Mouse (Mus musculus) liver, embryonic 12.5 days (tissue): Measurements from ENCODE around the gene Gm20604. TPM values are rescaled to one million over a fixed set of nuclear protein-coding genes. Genes with fewer than 3 reads are reported as not detected.

ENCODE experiments used
- ATAC-seq: fragments of 200-750 bp; cut with Nextera tagmentation; 2 replicates; pipeline ENCODE4 v1.8.0; 2017; ENCODE audit warnings: moderate number of reproducible peaks, mild to moderate bottlenecking, moderate library complexity
- H3K27ac ChIP-seq: fragments of 300-500 bp; sonication (generic); 2 replicates; pipeline ENCODE4 v1.5.1; 2016; ENCODE audit warnings: mild to moderate bottlenecking
- H3K27me3 ChIP-seq: fragments of 300-500 bp; sonication (generic); replicated peaks from 2 replicates; pipeline ENCODE4 v1.6.1; 2016; ENCODE audit warnings: mild to moderate bottlenecking, moderate library complexity
- H3K36me3 ChIP-seq: fragments of 300-500 bp; sonication (generic); 2 replicates; pipeline ENCODE4 v1.6.1; 2016; ENCODE audit warnings: mild to moderate bottlenecking, moderate library complexity
- H3K4me1 ChIP-seq: fragments of 300-500 bp; sonication (generic); 2 replicates; pipeline ENCODE4 v1.6.1; 2016
- H3K4me2 ChIP-seq: fragments of 300-500 bp; sonication (generic); 2 replicates; pipeline ENCODE4 v1.6.1; 2016; ENCODE audit warnings: mild to moderate bottlenecking, moderate library complexity
- H3K4me3 ChIP-seq: fragments of 300-500 bp; sonication (generic); 2 replicates; pipeline ENCODE4 v1.5.1; 2016; ENCODE audit warnings: mild to moderate bottlenecking, moderate library complexity
- H3K9ac ChIP-seq: fragments of 300-500 bp; sonication (generic); 2 replicates; pipeline ENCODE4 v1.6.1; 2016; ENCODE audit warnings: mild to moderate bottlenecking, moderate library complexity
- H3K9me3 ChIP-seq: fragments of 300-500 bp; sonication (generic); replicated peaks from 2 replicates; pipeline ENCODE4 v1.6.1; 2016; ENCODE audit warnings: mild to moderate bottlenecking, moderate library complexity
- WGBS: fragments of 180-500 bp; shearing (Covaris S2); methylation state at CpG from one replicate; pipeline ENCODE4 v1.1.7; 2016; ENCODE audit not compliant: insufficient replicate concordance; 5-methylcytosine and 5-hydroxymethylcytosine counted together
- polyA plus RNA-seq: library from polyadenylated mRNA; unstranded; fragments of >200 nt; fragmentation: Nextera tagmentation; extraction: Ambion mirVana; gene quantifications from 2 replicates; pipeline ENCODE4 v1.2.1, GENCODE M21; 2016

Gene Gm20604
- 11.8 and 12.4 TPM in 2 replicates for polyA plus RNA-seq

DNA sequence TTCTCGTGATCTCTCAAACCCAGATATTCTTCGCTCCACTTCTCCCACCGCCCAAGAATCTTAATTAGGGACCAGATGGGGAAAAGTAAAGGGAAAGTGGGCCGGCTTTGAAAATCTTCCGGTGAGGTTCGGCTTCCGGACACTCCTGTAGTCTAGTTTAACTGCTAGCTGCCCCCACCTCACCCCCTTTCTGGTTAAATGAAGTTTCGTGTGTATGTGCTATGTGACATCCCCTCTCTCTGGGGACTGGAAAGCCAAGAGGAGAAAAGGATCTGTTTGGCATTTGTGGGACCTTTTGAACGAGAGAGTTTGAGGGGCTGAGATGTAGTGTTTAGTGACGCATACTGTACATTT is at the start of gene Gm20604:
TSS of gene Gm20604 (minus strand) at position 270 of the 354 bp plus-strand sequence.
- no peaks in the 10 kb centered on the region for H3K9me3 ChIP-seq
- H3K27ac ChIP-seq = peak within 1 kb of the TSS; percentile 83
- ATAC-seq = no peak
- H3K4me3 ChIP-seq = peak within 1 kb of the TSS; percentile 91
- H3K4me1 ChIP-seq = peaks cover 39% of the 10 kb centered on the region
- peak within 1 kb of the TSS; percentile 90 for H3K4me2 ChIP-seq
- H3K27me3 ChIP-seq = no peaks in the 10 kb centered on the region
- peak within 1 kb of the TSS; percentile 94 for H3K9ac ChIP-seq
- H3K36me3 ChIP-seq = peaks cover 44% of the 10 kb centered on the region
- WGBS = under 1% methylated on average over 10 of the region's 10 CpGs

DNA sequence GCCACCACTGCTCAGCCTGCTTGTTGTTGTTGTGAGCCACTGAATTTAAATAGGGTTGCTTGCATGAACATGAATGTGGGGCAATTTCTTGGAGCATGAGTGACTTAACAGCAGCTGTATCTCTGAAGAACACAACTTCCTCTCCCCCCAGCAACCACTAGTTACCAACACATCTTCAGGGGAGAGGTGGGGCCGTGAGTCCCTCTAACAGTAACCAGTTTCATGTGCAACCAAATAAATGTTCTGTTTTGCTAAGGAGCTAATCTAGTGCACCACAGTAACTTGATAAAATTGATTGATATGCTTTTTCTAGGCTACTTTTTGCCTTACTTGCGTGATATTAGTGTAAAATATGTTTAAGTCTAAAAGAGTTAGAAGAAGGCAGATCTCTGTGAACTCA is 41.1 kb upstream of the Gm20604 start:
- no peak overlapping the region for H3K9ac ChIP-seq
- H3K4me3 ChIP-seq = no peak overlapping the region
- no peak for ATAC-seq
- WGBS = 47% methylated on average over 2 of the region's 2 CpGs
- H3K4me2 ChIP-seq = no peak overlapping the region
- no peaks in the 10 kb centered on the region for H3K9me3 ChIP-seq
- H3K36me3 ChIP-seq = peaks cover 31% of the 10 kb centered on the region
- H3K27ac ChIP-seq = no peak overlapping the region
- H3K4me1 ChIP-seq = no peaks in the 10 kb centered on the region
- no peaks in the 10 kb centered on the region for H3K27me3 ChIP-seq

DNA sequence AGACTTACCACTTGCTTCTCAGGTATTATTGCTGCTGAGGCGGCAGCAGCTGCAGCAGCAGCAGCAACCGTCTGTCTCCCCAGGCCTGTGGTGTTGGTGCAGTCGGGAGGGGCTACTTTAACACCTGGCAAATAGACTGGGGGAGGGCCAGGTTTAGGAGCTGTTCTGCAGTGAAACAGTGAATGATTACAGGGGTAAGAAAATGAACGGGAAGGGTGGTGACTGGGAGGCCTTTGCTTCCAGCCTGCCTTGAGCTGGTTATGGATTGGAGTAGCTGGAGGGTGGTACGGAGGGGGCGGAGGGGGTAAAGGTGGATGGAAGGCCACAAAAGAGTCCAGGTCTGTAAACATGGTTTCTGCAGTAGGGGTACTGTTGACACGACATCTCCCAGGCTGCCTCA is 29.5 kb upstream of the Gm20604 start:
- no peak overlapping the region for H3K4me2 ChIP-seq
- peak overlapping the region; percentile 47 for H3K27ac ChIP-seq
- peak; percentile 75 for ATAC-seq

DNA sequence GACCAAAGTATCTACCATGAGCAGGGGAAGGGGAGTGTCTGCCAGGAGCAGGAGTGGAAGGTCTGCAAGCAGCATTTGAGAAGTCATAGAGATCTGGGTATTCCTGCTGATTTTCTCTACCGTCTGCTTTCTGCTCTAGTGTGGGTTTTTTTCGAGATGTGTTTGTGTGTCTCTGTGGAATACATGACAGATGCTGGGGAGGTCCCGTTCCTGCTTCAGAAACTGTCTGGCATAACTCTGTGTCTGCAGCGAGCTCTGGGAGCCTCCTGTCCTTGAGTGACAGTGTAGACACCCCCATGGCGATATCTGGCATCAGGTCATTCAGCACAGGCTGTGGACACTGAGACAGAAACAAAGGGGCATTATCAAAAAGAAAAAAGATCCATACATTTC is 27.1 kb upstream of the Gm20604 start:
- H3K4me3 ChIP-seq = no peak overlapping the region
- H3K27me3 ChIP-seq = no peaks in the 10 kb centered on the region
- no peak overlapping the region for H3K4me2 ChIP-seq
- H3K27ac ChIP-seq = no peak overlapping the region
- no peaks in the 10 kb centered on the region for H3K4me1 ChIP-seq
- H3K9ac ChIP-seq = no peak overlapping the region
- peaks cover 76% of the 10 kb centered on the region for H3K36me3 ChIP-seq
- ATAC-seq = no peak
- no peaks in the 10 kb centered on the region for H3K9me3 ChIP-seq
- WGBS = 82% methylated on average over 5 of the region's 5 CpGs

More for the DNA sequence above, 29.5 kb upstream of the Gm20604 start:
- no peaks in the 10 kb centered on the region for H3K27me3 ChIP-seq
- peaks cover 88% of the 10 kb centered on the region for H3K36me3 ChIP-seq
- H3K9me3 ChIP-seq = no peaks in the 10 kb centered on the region
- no peak overlapping the region for H3K9ac ChIP-seq
- WGBS = 72% methylated on average over 7 of the region's 7 CpGs
- no peaks in the 10 kb centered on the region for H3K4me1 ChIP-seq
- no peak overlapping the region for H3K4me3 ChIP-seq

DNA sequence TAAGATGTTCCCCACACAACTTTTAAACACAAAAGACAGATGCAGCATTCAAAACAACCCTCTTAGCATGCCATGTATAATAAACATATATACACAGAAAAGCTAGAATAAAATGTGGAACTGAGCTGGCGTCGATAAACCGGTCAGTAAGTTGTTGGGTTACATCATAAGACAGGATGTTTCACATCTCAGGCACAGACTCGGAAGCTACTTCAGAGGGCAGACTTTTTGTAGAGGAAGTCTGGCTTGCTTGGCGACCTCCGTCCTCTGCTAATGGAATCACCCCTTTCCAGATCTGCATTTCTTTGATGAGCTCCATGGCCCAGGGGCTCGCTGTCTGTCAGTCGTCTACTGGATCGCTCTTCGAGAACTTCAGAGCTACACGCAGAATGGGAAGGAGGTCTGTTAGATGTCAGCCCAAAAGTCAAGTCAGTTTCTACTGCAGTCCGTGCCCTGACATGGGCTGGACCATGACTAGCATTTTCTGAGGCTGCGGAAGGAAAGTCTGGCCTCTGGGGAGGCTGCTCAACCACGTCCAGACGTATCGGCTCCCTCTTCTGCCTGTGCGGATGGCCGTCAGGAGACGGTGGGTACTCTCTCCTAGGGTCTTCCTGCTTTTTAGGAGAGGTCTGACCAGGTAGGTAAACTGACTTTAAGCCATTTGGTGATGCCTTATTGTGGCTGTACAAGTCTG is 26.6 kb upstream of the Gm20604 start:
- Histone ChIP-seq H3K4me3 (no peak overlapping the region), H3K4me1 (no peaks in the 10 kb centered on the region), H3K27ac (no peak overlapping the region), H3K9me3 (no peaks in the 10 kb centered on the region), H3K36me3 (peaks cover 72% of the 10 kb centered on the region), H3K4me2 (no peak overlapping the region), H3K27me3 (no peaks in the 10 kb centered on the region), H3K9ac (no peak overlapping the region)
- WGBS = 84% methylated on average over 19 of the region's 19 CpGs
- ATAC-seq = no peak

DNA sequence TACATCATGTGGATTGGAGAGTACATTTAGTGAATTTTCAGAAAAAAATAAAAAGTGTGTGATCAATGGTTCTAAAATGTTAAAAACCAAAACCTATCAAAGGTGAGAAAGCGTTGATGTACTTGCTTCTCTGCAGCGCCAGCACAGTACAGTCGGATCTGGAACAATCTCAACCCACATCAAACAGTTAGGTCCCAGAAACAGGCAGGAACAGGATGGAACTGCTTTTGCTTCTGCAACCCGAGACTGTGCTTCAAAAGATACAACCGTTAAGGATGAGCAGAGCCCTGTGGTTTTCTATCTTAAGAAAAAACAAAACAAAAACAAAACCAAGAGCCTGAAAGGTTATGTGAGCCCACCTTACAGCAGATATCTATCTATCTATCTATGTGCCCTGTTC is 24.4 kb upstream of the Gm20604 start:
- no peak overlapping the region for H3K9ac ChIP-seq
- 80% methylated on average over 5 of the region's 5 CpGs for WGBS
- no peaks in the 10 kb centered on the region for H3K9me3 ChIP-seq
- no peaks in the 10 kb centered on the region for H3K4me1 ChIP-seq
- no peak for ATAC-seq
- H3K4me2 ChIP-seq = no peak overlapping the region
- H3K36me3 ChIP-seq = peaks cover 64% of the 10 kb centered on the region
- no peaks in the 10 kb centered on the region for H3K27me3 ChIP-seq
- no peak overlapping the region for H3K4me3 ChIP-seq
- H3K27ac ChIP-seq = no peak overlapping the region

DNA sequence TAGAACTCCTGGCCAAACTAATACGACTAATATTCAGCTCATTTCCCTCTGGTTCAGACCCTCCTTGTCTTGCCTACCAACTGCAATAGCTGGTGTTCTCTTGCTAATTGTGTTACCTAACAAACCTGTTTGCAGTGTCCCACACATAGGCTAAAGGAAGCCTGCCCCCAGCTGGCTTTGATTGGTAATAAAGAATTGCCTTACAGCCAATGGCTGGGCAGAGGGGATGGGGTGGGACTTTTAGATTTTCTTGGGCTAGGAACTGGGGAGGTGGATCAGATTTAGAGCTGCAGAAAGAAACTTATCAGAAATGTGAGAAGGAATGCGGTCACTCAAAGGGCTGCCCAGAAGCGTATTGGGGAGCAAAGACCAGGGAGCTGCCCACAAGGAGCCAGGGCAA is 21.0 kb upstream of the Gm20604 start:
- Histone ChIP-seq H3K4me3 (no peak overlapping the region), H3K27ac (no peak overlapping the region), H3K27me3 (no peaks in the 10 kb centered on the region), H3K4me2 (no peak overlapping the region), H3K36me3 (peaks cover 68% of the 10 kb centered on the region), H3K9ac (no peak overlapping the region), H3K9me3 (no peaks in the 10 kb centered on the region), H3K4me1 (no peaks in the 10 kb centered on the region)
- WGBS = 50% methylated on average over 3 of the region's 3 CpGs
- ATAC-seq = 0 out of 2 replicates have a peak, but pooled peaks have one; percentile 59

DNA sequence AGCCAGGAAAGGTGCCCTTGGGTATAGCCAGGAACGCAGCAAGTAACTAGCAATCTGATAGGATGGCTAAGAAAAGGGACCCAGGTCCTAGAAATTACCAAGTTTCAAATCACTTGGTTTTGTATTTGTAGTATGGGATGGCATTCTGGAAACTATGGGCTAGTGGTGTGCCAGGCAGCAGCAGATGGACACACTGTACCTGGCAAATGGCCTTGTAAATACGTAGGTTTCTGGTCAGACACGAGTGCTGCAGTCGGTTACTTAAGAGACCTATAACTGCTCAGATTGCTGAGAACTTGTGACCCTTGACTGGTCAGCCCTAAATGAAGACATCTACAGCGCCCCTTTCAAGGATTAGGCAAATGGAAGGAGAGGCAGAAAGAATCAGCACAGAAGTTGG is 19.7 kb upstream of the Gm20604 start:
- Histone ChIP-seq H3K4me2 (no peak overlapping the region), H3K9me3 (no peaks in the 10 kb centered on the region), H3K4me3 (no peak overlapping the region), H3K4me1 (no peaks in the 10 kb centered on the region), H3K27ac (no peak overlapping the region), H3K9ac (no peak overlapping the region), H3K36me3 (peaks cover 67% of the 10 kb centered on the region), H3K27me3 (no peaks in the 10 kb centered on the region)
- 84% methylated on average over 5 of the region's 5 CpGs for WGBS
- no peak for ATAC-seq

DNA sequence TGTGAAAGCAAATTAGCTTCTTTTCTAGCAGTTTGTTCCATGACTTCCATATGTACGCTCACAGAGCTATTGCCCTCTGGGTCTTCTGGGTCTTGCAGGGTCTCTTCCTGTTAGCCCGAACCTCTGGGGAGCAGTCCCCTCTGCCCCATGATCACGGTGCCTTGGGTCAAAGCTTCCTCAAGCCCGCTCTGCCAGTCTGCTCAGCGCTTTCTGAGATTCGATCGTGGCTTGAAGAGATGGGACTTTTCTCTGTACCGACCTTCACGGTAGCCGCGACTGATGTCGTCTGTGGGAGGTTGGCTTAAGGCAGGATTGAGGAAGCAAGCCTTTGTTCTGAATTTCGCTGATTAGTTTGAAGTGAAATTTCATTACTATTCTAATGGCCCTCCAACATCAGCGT is 17.6 kb upstream of the Gm20604 start:
- no peak overlapping the region for H3K27ac ChIP-seq

DNA sequence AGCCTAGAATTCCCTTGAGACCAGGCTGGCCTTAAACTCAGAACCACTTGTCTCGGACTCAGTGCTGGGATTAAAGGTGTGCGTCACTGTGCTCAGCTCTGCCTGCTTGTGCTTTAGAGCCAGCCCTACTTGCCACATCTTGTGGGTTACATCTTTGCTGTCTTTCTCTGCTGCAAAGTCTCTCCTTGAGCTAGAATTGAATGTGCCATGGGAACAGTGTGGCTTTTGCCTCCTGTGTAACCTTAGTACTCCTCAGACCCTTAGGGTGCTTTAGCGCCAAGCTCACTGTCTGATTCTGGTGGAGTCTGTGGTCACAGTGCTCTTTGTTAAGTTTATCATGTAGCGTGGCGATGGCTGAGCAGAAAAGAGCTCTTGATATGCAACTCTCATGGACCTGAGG is 14.2 kb upstream of the Gm20604 start:
- peaks cover 97% of the 10 kb centered on the region for H3K36me3 ChIP-seq
- no peak overlapping the region for H3K9ac ChIP-seq
- no peak overlapping the region for H3K4me3 ChIP-seq
- no peaks in the 10 kb centered on the region for H3K27me3 ChIP-seq
- H3K4me1 ChIP-seq = no peaks in the 10 kb centered on the region
- H3K4me2 ChIP-seq = no peak overlapping the region
- ATAC-seq = no peak
- 85% methylated on average over 5 of the region's 5 CpGs for WGBS
- H3K9me3 ChIP-seq = peaks cover 4% of the 10 kb centered on the region; the same call in 1 of the 2 replicates
- no peak overlapping the region for H3K27ac ChIP-seq

More for the DNA sequence above, 17.6 kb upstream of the Gm20604 start:
- Histone ChIP-seq H3K27me3 (no peaks in the 10 kb centered on the region), H3K9me3 (peaks cover 4% of the 10 kb centered on the region; the same call in 1 of the 2 replicates), H3K4me3 (no peak overlapping the region), H3K4me2 (no peak overlapping the region), H3K36me3 (peaks cover 77% of the 10 kb centered on the region), H3K4me1 (no peaks in the 10 kb centered on the region), H3K9ac (no peak overlapping the region)
- WGBS = 90% methylated on average over 14 of the region's 14 CpGs
- no peak for ATAC-seq

DNA sequence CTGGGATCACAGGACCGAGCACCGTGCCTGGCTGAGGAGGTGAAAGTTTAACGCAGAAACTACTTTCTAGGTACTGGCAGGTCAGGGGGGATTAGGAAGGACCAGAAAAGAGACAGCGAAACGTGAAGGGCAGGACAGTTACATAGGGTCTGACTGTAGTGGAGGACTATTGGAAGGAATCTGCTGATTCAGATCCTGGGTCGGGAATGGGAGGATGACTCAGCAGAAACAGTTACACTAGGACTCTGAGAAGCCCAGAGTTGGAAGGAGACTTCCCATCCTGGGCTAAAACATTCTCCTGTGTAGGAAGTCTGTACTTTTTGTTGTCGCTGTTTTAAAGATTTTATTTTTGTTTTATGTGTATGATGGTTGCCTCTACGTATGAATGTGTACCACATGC is 13.1 kb upstream of the Gm20604 start:
- ATAC-seq = no peak
- Histone ChIP-seq H3K4me2 (no peak overlapping the region), H3K36me3 (peaks cover 97% of the 10 kb centered on the region), H3K9ac (no peak overlapping the region), H3K9me3 (peaks cover 4% of the 10 kb centered on the region; the same call in 1 of the 2 replicates), H3K4me1 (no peaks in the 10 kb centered on the region), H3K27me3 (no peaks in the 10 kb centered on the region), H3K27ac (no peak overlapping the region), H3K4me3 (no peak overlapping the region)
- 89% methylated on average over 8 of the region's 8 CpGs for WGBS

DNA sequence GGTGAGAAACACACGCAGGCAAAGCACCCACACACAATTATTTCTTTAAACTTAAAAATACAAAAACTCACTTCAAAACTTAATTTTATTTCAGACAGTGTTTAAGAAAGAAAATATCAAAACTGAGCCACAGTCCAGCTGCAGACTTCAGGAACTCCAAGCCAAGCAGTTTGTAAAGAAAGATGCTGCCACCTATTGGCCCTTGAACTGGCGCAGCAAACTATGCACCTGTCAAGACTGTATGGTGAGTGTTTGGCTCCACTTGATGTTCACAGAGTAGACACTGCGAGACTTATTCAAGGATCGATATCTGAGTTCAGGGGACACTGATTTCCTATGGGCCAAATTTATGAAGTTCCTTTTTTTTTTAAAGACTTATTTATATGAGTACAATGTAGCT is 10.5 kb upstream of the Gm20604 start:
- H3K4me1 ChIP-seq = 0 out of 2 replicates have a peak, but pooled peaks cover under 1% of the 10 kb centered on the region
- peaks cover 95% of the 10 kb centered on the region for H3K36me3 ChIP-seq
- no peaks in the 10 kb centered on the region for H3K27me3 ChIP-seq
- H3K27ac ChIP-seq = no peak overlapping the region
- H3K9me3 ChIP-seq = peaks cover 4% of the 10 kb centered on the region; the same call in 1 of the 2 replicates
- WGBS = 85% methylated on average over 4 of the region's 4 CpGs
- no peak overlapping the region for H3K4me2 ChIP-seq
- no peak overlapping the region for H3K4me3 ChIP-seq
- ATAC-seq = no peak
- no peak overlapping the region for H3K9ac ChIP-seq

DNA sequence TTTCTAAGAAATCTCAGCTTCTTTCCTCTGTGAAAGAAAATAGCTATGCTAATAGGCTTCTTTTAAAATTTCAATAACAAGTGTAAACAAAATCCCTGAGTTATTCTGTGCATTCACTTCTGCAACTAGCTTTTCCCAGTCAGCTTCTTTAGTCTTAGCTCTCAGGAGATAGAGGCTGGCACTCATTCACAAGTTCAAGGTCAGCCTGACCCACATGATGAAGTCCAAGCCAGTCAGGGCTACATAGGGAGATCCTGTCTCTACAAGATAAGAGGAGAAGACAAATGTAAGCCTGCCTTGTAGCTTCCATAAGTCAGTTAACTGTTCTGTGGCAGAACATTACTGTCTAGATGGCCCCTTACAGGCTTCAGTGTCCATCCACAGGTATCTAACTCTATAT is 5.2 kb upstream of the Gm20604 start:
- no peaks in the 10 kb centered on the region for H3K9me3 ChIP-seq
- no peak overlapping the region for H3K4me2 ChIP-seq
- H3K27ac ChIP-seq = no peak overlapping the region
- ATAC-seq = no peak
- H3K36me3 ChIP-seq = peaks cover 74% of the 10 kb centered on the region
- no peaks in the 10 kb centered on the region for H3K27me3 ChIP-seq
- peaks cover 21% of the 10 kb centered on the region for H3K4me1 ChIP-seq
- H3K9ac ChIP-seq = no peak overlapping the region
- no peak overlapping the region for H3K4me3 ChIP-seq
